Mouse (Mus musculus) thymus, adult 2 months (tissue): ENCODE results near the gene Fkbp1a. TPM values are rescaled to one million over a fixed set of nuclear protein-coding genes. Genes with fewer than 3 reads are reported as not detected.
A peak's percentile ranks its signal among the peaks of the same experiment; 100 is the strongest.

Source experiments
- DNase-seq: peaks from one replicate; pipeline ENCODE4 v3.0.0; 2021
- H3K27ac ChIP-seq: fragments of 200-500 bp; 2 replicates; pipeline ENCODE4 v1.5.1; 2012; ENCODE audit warnings: low read length, control low read depth; ENCODE audit not compliant: control insufficient read depth, insufficient read depth
- H3K27me3 ChIP-seq: fragments of 200-500 bp; 2 replicates; pipeline ENCODE4 v1.6.1; 2012; ENCODE audit warnings: mild to moderate bottlenecking, low read length, moderate library complexity, mixed read lengths; ENCODE audit not compliant: control insufficient read depth, insufficient read depth
- H3K36me3 ChIP-seq: fragments of 200-500 bp; 2 replicates; pipeline ENCODE4 v1.6.1; 2012; ENCODE audit warnings: mild to moderate bottlenecking, low read length, moderate library complexity; ENCODE audit not compliant: control insufficient read depth, insufficient read depth
- H3K4me1 ChIP-seq: fragments of 200-500 bp; replicated peaks from 2 replicates; pipeline ENCODE4 v1.6.1; 2012; ENCODE audit warnings: low read length; ENCODE audit not compliant: control insufficient read depth, insufficient read depth
- H3K4me3 ChIP-seq: fragments of 200-500 bp; 2 replicates; pipeline ENCODE4 v1.5.1; 2012; ENCODE audit warnings: mild to moderate bottlenecking, low read length, control low read depth, moderate library complexity; ENCODE audit not compliant: control insufficient read depth, insufficient read depth
- CTCF ChIP-seq: fragments of 200-500 bp; IDR thresholded peaks from 2 replicates; pipeline ENCODE4 v1.5.1; 2012; ENCODE audit warnings: mild to moderate bottlenecking, control low read depth, low read length, moderate library complexity, borderline replicate concordance; ENCODE audit not compliant: control insufficient read depth, poor library complexity, insufficient read depth; ENCODE audit errors: extremely low read depth
- POLR2A ChIP-seq: fragments of 200-500 bp; IDR thresholded peaks from 2 replicates; pipeline ENCODE4 v1.6.1; 2012; ENCODE audit warnings: mild to moderate bottlenecking, low read length, control low read depth, moderate library complexity; ENCODE audit not compliant: control insufficient read depth, poor library complexity, insufficient read depth; ENCODE audit errors: extremely low read depth
- WGBS: fragments of 180-500 bp; shearing (Covaris S2); methylation state at CpG from one replicate; pipeline ENCODE4 v1.1.7; 2018; 5-methylcytosine and 5-hydroxymethylcytosine counted together
- polyA plus RNA-seq: library from polyadenylated mRNA; depleted of rRNA; stranded (reverse); fragments of >200 nt; gene quantifications from 2 replicates; pipeline ENCODE4 v1.2.3, GENCODE M21; 2012; rRNA removed

The Fkbp1a gene
- 126 and 146 TPM in 2 replicates for polyA plus RNA-seq

GRCm38 (mm10) chr2:151542323-151543062 is at the start of gene Fkbp1a:
Fkbp1a (plus strand) TSS chr2:151542483.
- no peaks in the 10 kb centered on the region for H3K27me3 ChIP-seq
- H3K4me1 ChIP-seq = peaks cover 24% of the 10 kb centered on the region
- WGBS = under 1% methylated on average over 87 of the region's 93 CpGs
- peak; percentile 94 for DNase-seq
- H3K36me3 ChIP-seq = peaks cover 12% of the 10 kb centered on the region; the same call in 1 of the 2 replicates
- TF ChIP-seq POLR2A = peak; percentile 43; the same call in 1 of the 2 replicates
- no peak; the same call in 1 of the 2 replicates for TF ChIP-seq CTCF
- H3K27ac ChIP-seq = peak within 1 kb of the TSS; percentile 61
- H3K4me3 ChIP-seq = peak within 1 kb of the TSS; percentile 65

GRCm38 (mm10) chr2:151494035-151494803 is 48.1 kb upstream of the Fkbp1a start, which contains the start of gene Nsfl1c:
Nsfl1c (plus strand) TSS chr2:151494182.
- under 1% methylated on average over 73 of the region's 73 CpGs for WGBS
- Histone ChIP-seq H3K27ac (no peak within 1 kb of the TSS), H3K4me1 (no peaks in the 10 kb centered on the region), H3K36me3 (0 out of 2 replicates have a peak, but pooled peaks cover 3% of the 10 kb centered on the region), H3K27me3 (no peaks in the 10 kb centered on the region), H3K4me3 (peak within 1 kb of the TSS; percentile 65)
- TF ChIP-seq POLR2A (peak; percentile 73), CTCF (peak; percentile 98)
- peak; percentile 93 for DNase-seq

- Histone ChIP-seq H3K4me3 (no peak overlapping the region), H3K27ac (no peak overlapping the region), H3K4me1 (no peaks in the 10 kb centered on the region), H3K27me3 (no peaks in the 10 kb centered on the region), H3K36me3 (peaks cover 28% of the 10 kb centered on the region)
- TF ChIP-seq POLR2A = no peak
- no peak for TF ChIP-seq CTCF
- no peak for DNase-seq
- 87% methylated on average over 3 of the region's 3 CpGs for WGBS
Observed at GRCm38 (mm10) chr2:151498358-151498757, 43.9 kb upstream of the Fkbp1a start.

GRCm38 (mm10) chr2:151500442-151501007 is 41.8 kb upstream of the Fkbp1a start:
- no peak for DNase-seq
- peaks cover 44% of the 10 kb centered on the region for H3K36me3 ChIP-seq
- no peak for TF ChIP-seq POLR2A
- no peak for TF ChIP-seq CTCF
- H3K27ac ChIP-seq = no peak overlapping the region
- 95% methylated on average over 6 of the region's 6 CpGs for WGBS
- no peak overlapping the region for H3K4me3 ChIP-seq
- no peaks in the 10 kb centered on the region for H3K4me1 ChIP-seq
- no peaks in the 10 kb centered on the region for H3K27me3 ChIP-seq

- no peaks in the 10 kb centered on the region for H3K4me1 ChIP-seq
- peaks cover 67% of the 10 kb centered on the region for H3K36me3 ChIP-seq
- TF ChIP-seq CTCF (no peak), POLR2A (no peak)
- H3K4me3 ChIP-seq = no peak overlapping the region
- 92% methylated on average over 4 of the region's 4 CpGs for WGBS
- DNase-seq = no peak
- no peak overlapping the region for H3K27ac ChIP-seq
- H3K27me3 ChIP-seq = no peaks in the 10 kb centered on the region
Observed at GRCm38 (mm10) chr2:151504226-151504625, 38.1 kb upstream of the Fkbp1a start.

GRCm38 (mm10) chr2:151512199-151512598 is 30.1 kb upstream of the Fkbp1a start:
- H3K4me3 ChIP-seq = no peak overlapping the region
- H3K27ac ChIP-seq = no peak overlapping the region
- H3K27me3 ChIP-seq = no peaks in the 10 kb centered on the region
- peaks cover 38% of the 10 kb centered on the region for H3K36me3 ChIP-seq
- no peaks in the 10 kb centered on the region for H3K4me1 ChIP-seq
- TF ChIP-seq POLR2A (no peak), CTCF (no peak)
- no peak for DNase-seq
